Mouse (Mus musculus) CH12.LX (cell line): Measurements from ENCODE around the gene Pknox1. TPM values are rescaled to one million over a fixed set of nuclear protein-coding genes. Genes with fewer than 3 reads are reported as not detected.

Experiments used
- DNase-seq: peaks from one replicate; pipeline ENCODE4 v3.0.0-alpha.2; 2013; ENCODE audit errors: extremely low read depth
- H3K27ac ChIP-seq: 2 replicates; pipeline ENCODE4 v1.5.1; 2012; ENCODE audit warnings: low read depth, mild to moderate bottlenecking, control low read depth, moderate library complexity; ENCODE audit not compliant: insufficient read depth
- H3K27me3 ChIP-seq: replicated peaks from 2 replicates; pipeline ENCODE3; 2012; ENCODE audit warnings: inconsistent platforms
- H3K36me3 ChIP-seq, 2 experiments: replicated peaks in 1 of 2; 2 replicates each; pipeline versions ENCODE3 to v1.6.1; 2012; ENCODE audit warnings: inconsistent platforms in 1 of 2, low read length in 1 of 2, mild to moderate bottlenecking in 1 of 2, mixed read lengths in 1 of 2, moderate library complexity in 1 of 2; ENCODE audit not compliant: control insufficient read depth in 1 of 2, insufficient read depth in 1 of 2
- H3K4me1 ChIP-seq, 2 experiments: 2 replicates each; pipeline ENCODE4 v1.6.1; 2012; ENCODE audit warnings: inconsistent platforms in 1 of 2, moderate library complexity in 1 of 2; ENCODE audit not compliant: insufficient read depth in 2 of 2, control insufficient read depth in 1 of 2
- H3K4me2 ChIP-seq: 2 replicates; pipeline ENCODE4 v1.6.1; 2012; ENCODE audit warnings: low read depth, mild to moderate bottlenecking, control low read depth; ENCODE audit not compliant: poor library complexity, insufficient read depth, severe bottlenecking
- H3K4me3 ChIP-seq, 3 experiments: fragments of 150-350 bp in 1 of 3; sonication (generic) in 1 of 3; replicated peaks in 1 of 3; 2 replicates each; pipeline versions ENCODE3 to v1.5.1; 2011 to 2012; ENCODE audit warnings: low read depth in 2 of 3, low read length in 2 of 3, mild to moderate bottlenecking in 2 of 3, moderate library complexity in 2 of 3, control low read depth in 1 of 3, improper control_type of control experiment in 1 of 3, inconsistent platforms in 1 of 3, mixed read lengths in 1 of 3; ENCODE audit not compliant: poor library complexity in 1 of 3
- H3K79me2 ChIP-seq: replicated peaks from 2 replicates; pipeline ENCODE4 v1.6.1; 2012; ENCODE audit warnings: mild to moderate bottlenecking, moderate library complexity; ENCODE audit not compliant: control insufficient read depth, poor library complexity, insufficient read depth, severe bottlenecking; ENCODE audit errors: extremely low read depth
- H3K9ac ChIP-seq: 2 replicates; pipeline ENCODE4 v1.6.1; 2012; ENCODE audit warnings: low read depth, mild to moderate bottlenecking, control low read depth, moderate library complexity; ENCODE audit not compliant: insufficient read depth
- H3K9me3 ChIP-seq: replicated peaks from 2 replicates; pipeline ENCODE3; 2012; ENCODE audit warnings: low read length, inconsistent platforms, mixed read lengths
- CHD2 ChIP-seq: IDR thresholded peaks from 2 replicates; pipeline ENCODE4 v1.6.1; 2011; ENCODE audit warnings: low read length, improper control_type of control experiment
- E2F4 ChIP-seq: IDR thresholded peaks from 2 replicates; pipeline ENCODE4 v1.6.1; 2011; ENCODE audit warnings: low read depth, low read length, improper control_type of control experiment; ENCODE audit not compliant: insufficient replicate concordance
- ELF1 ChIP-seq: IDR thresholded peaks from 2 replicates; pipeline ENCODE4 v1.6.1; 2014; ENCODE audit warnings: low read depth, mild to moderate bottlenecking, inconsistent platforms, low read length, improper control_type of control experiment
- ETS1 ChIP-seq: conservative IDR thresholded peaks from 2 replicates; pipeline ENCODE4 v1.6.1; 2012; ENCODE audit warnings: low read depth, mild to moderate bottlenecking, inconsistent platforms, low read length, improper control_type of control experiment, moderate library complexity
- GABPA ChIP-seq: IDR thresholded peaks from 2 replicates; pipeline ENCODE4 v1.6.1; 2012; ENCODE audit warnings: low read depth, low read length, improper control_type of control experiment, inconsistent platforms; ENCODE audit not compliant: insufficient replicate concordance
- HCFC1 ChIP-seq: IDR thresholded peaks from 2 replicates; pipeline ENCODE4 v1.6.1; 2012; ENCODE audit warnings: low read depth, mild to moderate bottlenecking, inconsistent platforms, low read length, improper control_type of control experiment
- IRF4 ChIP-seq: IDR thresholded peaks from 2 replicates; pipeline ENCODE4 v1.6.1; 2014; ENCODE audit warnings: low read depth, mild to moderate bottlenecking, inconsistent platforms, low read length, improper control_type of control experiment
- JUN ChIP-seq: IDR thresholded peaks from 2 replicates; pipeline ENCODE4 v1.6.1; 2011; ENCODE audit warnings: low read depth, mild to moderate bottlenecking, low read length, improper control_type of control experiment, moderate library complexity; ENCODE audit not compliant: insufficient read depth
- JUND ChIP-seq: conservative IDR thresholded peaks from 2 replicates; pipeline ENCODE4 v1.6.1; 2011; ENCODE audit warnings: low read depth, low read length, improper control_type of control experiment
- KAT2A ChIP-seq: IDR thresholded peaks from 2 replicates; pipeline ENCODE4 v1.6.1; 2012; ENCODE audit warnings: low read length, improper control_type of control experiment, inconsistent platforms; ENCODE audit not compliant: insufficient replicate concordance
- MAFK ChIP-seq: IDR thresholded peaks from 2 replicates; pipeline ENCODE4 v1.6.1; 2011; ENCODE audit warnings: low read length, improper control_type of control experiment; ENCODE audit not compliant: insufficient replicate concordance
- MEF2A ChIP-seq: IDR thresholded peaks from 2 replicates; pipeline ENCODE4 v1.6.1; 2014; ENCODE audit warnings: low read depth, mild to moderate bottlenecking, inconsistent platforms, low read length, improper control_type of control experiment, borderline replicate concordance
- MXI1 ChIP-seq: IDR thresholded peaks from 2 replicates; pipeline ENCODE4 v1.6.1; 2011; ENCODE audit warnings: mild to moderate bottlenecking, low read depth, low read length, improper control_type of control experiment
- MYC ChIP-seq: IDR thresholded peaks from 2 replicates; pipeline ENCODE4 v1.6.1; 2011; ENCODE audit warnings: low read depth, mild to moderate bottlenecking, improper control_type of control experiment, low read length
- NRF1 ChIP-seq: IDR thresholded peaks from 2 replicates; pipeline ENCODE4 v1.6.1; 2014; ENCODE audit warnings: low read depth, mild to moderate bottlenecking, inconsistent platforms, low read length, improper control_type of control experiment, moderate library complexity
- PAX5 ChIP-seq: IDR thresholded peaks from 2 replicates; pipeline ENCODE4 v1.6.1; 2012; ENCODE audit warnings: low read length, inconsistent platforms, mixed read lengths
- POLR2A ChIP-seq: IDR thresholded peaks from 2 replicates; pipeline ENCODE4 v1.6.1; 2011; ENCODE audit warnings: low read depth, mild to moderate bottlenecking, improper control_type of control experiment, low read length
- RAD21 ChIP-seq: IDR thresholded peaks from 2 replicates; pipeline ENCODE4 v1.6.1; 2011; ENCODE audit warnings: low read depth, mild to moderate bottlenecking, low read length, improper control_type of control experiment, moderate library complexity
- RCOR1 ChIP-seq: conservative IDR thresholded peaks from 2 replicates; pipeline ENCODE4 v1.6.1; 2012; ENCODE audit warnings: low read depth, mild to moderate bottlenecking, inconsistent platforms, low read length, improper control_type of control experiment
- SIN3A ChIP-seq: IDR thresholded peaks from 2 replicates; pipeline ENCODE4 v1.6.1; 2012; ENCODE audit warnings: low read length, improper control_type of control experiment, inconsistent platforms
- TBP ChIP-seq: conservative IDR thresholded peaks from 2 replicates; pipeline ENCODE4 v1.6.1; 2011; ENCODE audit warnings: low read depth, low read length, improper control_type of control experiment
- TCF12 ChIP-seq: IDR thresholded peaks from 2 replicates; pipeline ENCODE4 v1.6.1; 2014; ENCODE audit warnings: low read depth, mild to moderate bottlenecking, inconsistent platforms, low read length, improper control_type of control experiment
- USF1 ChIP-seq: IDR thresholded peaks from 2 replicates; pipeline ENCODE4 v1.6.1; 2014; ENCODE audit warnings: low read depth, mild to moderate bottlenecking, inconsistent platforms, low read length, improper control_type of control experiment
- ZC3H11A ChIP-seq: IDR thresholded peaks from 2 replicates; pipeline ENCODE4 v1.6.1; 2012; ENCODE audit warnings: low read depth, mild to moderate bottlenecking, inconsistent platforms, low read length, improper control_type of control experiment
- ZKSCAN1 ChIP-seq: IDR thresholded peaks from 2 replicates; pipeline ENCODE4 v1.6.1; 2012; ENCODE audit warnings: low read depth, inconsistent platforms, low read length, improper control_type of control experiment, borderline replicate concordance
- dilution Hi-C: fragments of 300-500 bp; cut with MboI; formaldehyde crosslinking; loops from 2 replicates; pipeline ENCODE4 v1.14.3; 2020; ENCODE audit warnings: low sequenced_read_pairs; ENCODE audit not compliant: extremely low pct_unique_long_range_greater_than_20kb, extremely low pct_ligation_motif_present
- in situ Hi-C: fragments of 300-500 bp; cut with MboI; formaldehyde crosslinking; loops from 3 replicates; pipeline ENCODE4 v1.14.3; 2019; ENCODE audit warnings: low sequenced_read_pairs, low pct_ligation_motif_present, low pct_unique_long_range_greater_than_20kb, mixed read lengths
- polyA plus RNA-seq: library from polyadenylated mRNA; unstranded; fragments of >175 nt; gene quantifications from 2 replicates; pipeline ENCODE4 v1.2.1, GENCODE M21; 2012; ENCODE audit warnings: low read depth; ENCODE audit not compliant: insufficient read length
- total RNA-seq, 2 experiments: library from RNA; depleted of rRNA; stranded (reverse); fragments of 300-350 nt in 1 of 2; fragments of >200 nt in 1 of 2; gene quantifications; 2 replicates each; pipeline ENCODE4 v1.2.3; 2012 to 2014

The Pknox1 gene
- total and polyA plus RNA-seq, 3 experiments = 15.1 to 22.3 (median 20.5) TPM

- in situ Hi-C loops = no loop called here
- Histone ChIP-seq H3K9ac (no peak overlapping the region), H3K27me3 (no peaks in the 10 kb centered on the region), H3K9me3 (no peaks in the 10 kb centered on the region), H3K4me2 (no peak overlapping the region), H3K27ac (no peak overlapping the region), H3K4me1 (peaks cover 2 to 30% of the 10 kb centered on the region in 2 experiments; a peak in 2 of 4 replicates), H3K79me2 (peaks cover 26% of the 10 kb centered on the region), H3K4me3 (no peak overlapping the region), H3K36me3 (peaks cover 20 to 44% of the 10 kb centered on the region in 2 experiments)
- dilution Hi-C loops = no loop called here
- TF ChIP-seq TCF12 (no peak), RCOR1 (no peak), POLR2A (no peak), ZKSCAN1 (no peak), MYC (no peak), HCFC1 (no peak), JUN (no peak), ZC3H11A (no peak), E2F4 (no peak), MXI1 (no peak)
- DNase-seq = no peak
Observed at GRCm38 (mm10) chr17:31521948-31522347, 42.6 kb upstream of the Pknox1 start.

GRCm38 (mm10) chr17:31525114-31525513, 39.4 kb upstream of the Pknox1 start:
- in situ Hi-C loops = no loop called here
- H3K27me3 ChIP-seq = no peaks in the 10 kb centered on the region
- H3K79me2 ChIP-seq = peaks cover 26% of the 10 kb centered on the region
- no peak for DNase-seq
- no peak overlapping the region for H3K27ac ChIP-seq
- no peak overlapping the region for H3K9ac ChIP-seq
- H3K36me3 ChIP-seq = peaks cover 42 to 74% of the 10 kb centered on the region in 2 experiments
- no peak overlapping the region for H3K4me2 ChIP-seq
- H3K9me3 ChIP-seq = no peaks in the 10 kb centered on the region
- no peak for TF ChIP-seq CHD2
- TF ChIP-seq ZC3H11A = no peak
- no peak for TF ChIP-seq RAD21
- TF ChIP-seq NRF1 = no peak
- no peak for TF ChIP-seq JUND
- TF ChIP-seq PAX5 = no peak
- no peak for TF ChIP-seq MEF2A
- no peak for TF ChIP-seq MXI1
- H3K4me1 ChIP-seq = peaks cover 0 to 43% of the 10 kb centered on the region in 2 experiments; a peak in 2 of 4 replicates
- H3K4me3 ChIP-seq = no peak overlapping the region
- dilution Hi-C loops = no loop called here

- no peak for TF ChIP-seq E2F4
- no peak for TF ChIP-seq RAD21
- no peak for TF ChIP-seq ZKSCAN1
- TF ChIP-seq USF1 = no peak
- no peak for TF ChIP-seq JUN
- no peak for TF ChIP-seq CHD2
- TF ChIP-seq IRF4 = no peak
- TF ChIP-seq SIN3A = no peak
- no peak for TF ChIP-seq ELF1
- TF ChIP-seq MXI1 = no peak
- no peak for TF ChIP-seq MEF2A
- no peak for TF ChIP-seq TBP
- TF ChIP-seq KAT2A = no peak
- TF ChIP-seq MAFK = no peak
- TF ChIP-seq GABPA = no peak
- TF ChIP-seq ETS1 = no peak
- Histone ChIP-seq H3K36me3 (peaks cover 45 to 81% of the 10 kb centered on the region in 2 experiments), H3K4me3 (no peak overlapping the region), H3K27me3 (no peaks in the 10 kb centered on the region), H3K9me3 (no peaks in the 10 kb centered on the region), H3K9ac (no peak overlapping the region), H3K79me2 (peaks cover 21% of the 10 kb centered on the region), H3K4me2 (no peak overlapping the region), H3K27ac (no peak overlapping the region), H3K4me1 (peaks cover 0 to 43% of the 10 kb centered on the region in 2 experiments; a peak in 2 of 4 replicates)
- in situ Hi-C loops = no loop called here
- dilution Hi-C loops = no loop called here
- DNase-seq = no peak
Observed at GRCm38 (mm10) chr17:31525816-31526215, 38.7 kb upstream of the Pknox1 start.
